Comparison of ENCODE assay signal across 8 mouse cellular contexts in genomic region chrX:42359381-42360172, GRCm38 (mm10).
DNase-seq lines count a peak whose midpoint lies in the region; ATAC-seq and TF ChIP-seq lines count a peak whose summit lies in the region.

No protein-coding gene starts in this region.

- intact Hi-C loops in heart, postnatal 10 days (cut with DNase I): loop anchor here (5.0 to 10.0 kb wide), 2 partner anchors 153 to 175 kb away; no protein-coding TSS in a partner anchor

- H3K9ac ChIP-seq in heart, postnatal 0 days (replicated peaks; ENCODE audit: low read depth, low read length): no peak overlapping the region
- no peak overlapping the region for H3K9ac ChIP-seq in embryonic facial prominence, embryonic 15.5 days
- H3K9ac ChIP-seq in intestine, embryonic 15.5 days: no peak overlapping the region

- no peak for ATAC-seq in heart, postnatal 0 days (ENCODE audit: insufficient read depth, low read depth)
- no peak for ATAC-seq in embryonic facial prominence, embryonic 15.5 days (ENCODE audit: insufficient number of reproducible peaks, low FRiP score, low TSS enrichment, low read depth)
- ATAC-seq in intestine, embryonic 15.5 days: no peak

- no peak for TF ChIP-seq POLR2A in myocyte (IDR thresholded peaks at IDR 0.05; ENCODE audit: insufficient read length, low read depth)

- H3K79me2 ChIP-seq in myocyte (ENCODE audit: control insufficient read depth, insufficient read depth): no peaks in the 10 kb centered on the region

- H3K4me1 ChIP-seq in heart, postnatal 0 days (ENCODE audit: control insufficient read depth, insufficient read depth): no peaks in the 10 kb centered on the region
- H3K4me1 ChIP-seq in embryonic facial prominence, embryonic 15.5 days: no peaks in the 10 kb centered on the region
- no peaks in the 10 kb centered on the region for H3K4me1 ChIP-seq in intestine, embryonic 15.5 days (replicated peaks)

- 0 out of 2 replicates have a peak overlapping the region, but pooled peaks have one; percentile 15 for H3K27ac ChIP-seq in heart, postnatal 0 days (ENCODE audit: low read depth)
- peak overlapping the region; percentile 28; the same call in 1 of the 2 replicates for H3K27ac ChIP-seq in embryonic facial prominence, embryonic 15.5 days (replicated peaks)
- no peak overlapping the region for H3K27ac ChIP-seq in intestine, embryonic 15.5 days

- H3K27me3 ChIP-seq in heart, postnatal 0 days (ENCODE audit: control insufficient read depth, insufficient read depth, low read length): no peaks in the 10 kb centered on the region
- no peaks in the 10 kb centered on the region for H3K27me3 ChIP-seq in embryonic facial prominence, embryonic 15.5 days
- H3K27me3 ChIP-seq in intestine, embryonic 15.5 days (replicated peaks): no peaks in the 10 kb centered on the region
- H3K27me3 ChIP-seq in myocyte (ENCODE audit: control insufficient read depth, insufficient read depth, insufficient read length): no peaks in the 10 kb centered on the region

- H3K4me2 ChIP-seq in heart, postnatal 0 days (ENCODE audit: low read depth, low read length): peak overlapping the region; percentile 56
- H3K4me2 ChIP-seq in embryonic facial prominence, embryonic 15.5 days (replicated peaks): peak overlapping the region; percentile 40
- peak overlapping the region; percentile 43; the same call in 1 of the 2 replicates for H3K4me2 ChIP-seq in intestine, embryonic 15.5 days (replicated peaks)
- H3K4me2 ChIP-seq in myocyte (ENCODE audit: low read depth): peak overlapping the region; percentile 13

- no peak overlapping the region for H3ac ChIP-seq in myocyte (ENCODE audit: control insufficient read depth, insufficient read length)

- 32% methylated on average over 12 of the region's 12 CpGs for WGBS in heart, postnatal 0 days
- WGBS in embryonic facial prominence, embryonic 15.5 days: 26% methylated on average over 12 of the region's 12 CpGs
- 41% methylated on average over 12 of the region's 12 CpGs for WGBS in intestine, embryonic 15.5 days

- H3K9me3 ChIP-seq in heart, postnatal 0 days (replicated peaks; ENCODE audit: control insufficient read depth, low read length): no peaks in the 10 kb centered on the region
- no peaks in the 10 kb centered on the region for H3K9me3 ChIP-seq in embryonic facial prominence, embryonic 15.5 days (replicated peaks)
- H3K9me3 ChIP-seq in intestine, embryonic 15.5 days: no peaks in the 10 kb centered on the region

- TF ChIP-seq EP300 in heart, postnatal 0 days (IDR thresholded peaks at IDR 0.05; ENCODE audit: low read depth): no peak

- no peaks in the 10 kb centered on the region for H3K36me3 ChIP-seq in heart, postnatal 0 days (replicated peaks; ENCODE audit: control insufficient read depth, insufficient read depth, low read length)
- no peaks in the 10 kb centered on the region for H3K36me3 ChIP-seq in embryonic facial prominence, embryonic 15.5 days
- no peaks in the 10 kb centered on the region for H3K36me3 ChIP-seq in intestine, embryonic 15.5 days
- H3K36me3 ChIP-seq in myocyte (ENCODE audit: control insufficient read depth, insufficient read depth): no peaks in the 10 kb centered on the region

- peak overlapping the region; percentile 40 for H3K4me3 ChIP-seq in heart, postnatal 0 days (ENCODE audit: low read depth, low read length)
- H3K4me3 ChIP-seq in embryonic facial prominence, embryonic 15.5 days (replicated peaks): peak overlapping the region; percentile 26
- no peak overlapping the region for H3K4me3 ChIP-seq in intestine, embryonic 15.5 days (replicated peaks)
- H3K4me3 ChIP-seq in myocyte: no peak overlapping the region

- TF ChIP-seq CTCF in heart, postnatal 0 days (IDR thresholded peaks at IDR 0.05; ENCODE audit: low read depth): no peak

- no peak for DNase-seq in heart, postnatal 0 days (ENCODE audit: low spot score)
- DNase-seq in heart, postnatal 10 days: no peak
- no peak for DNase-seq in natural killer cell, adult 2 months (ENCODE audit: low spot score in 2 of 2)
- DNase-seq in gastrocnemius, postnatal 4 days (ENCODE audit: low spot score in 2 of 2): no peak
- DNase-seq in yolk sac, embryonic 10.5 days (ENCODE audit: low spot score): no peak

TF ChIP-seq in myocyte, 11 proteins besides CTCF, POLR2A, EP300 and RAD21:
- TF ChIP-seq USF1 (IDR thresholded peaks at IDR 0.05; ENCODE audit: low read depth) (no peak), TCF3 (IDR thresholded peaks at IDR 0.05; ENCODE audit: insufficient read length, low read depth) (no peak), CEBPB (IDR thresholded peaks at IDR 0.05; ENCODE audit: insufficient read depth, poor library complexity, severe bottlenecking) (no peak), E2F4 (IDR thresholded peaks at IDR 0.05; ENCODE audit: insufficient read depth) (no peak), POLR2AphosphoS2 (IDR thresholded peaks at IDR 0.05; ENCODE audit: insufficient read length, low read depth) (no peak)

Comparison
In these comparisons a context has a peak if more than half of its experiments do, and no peak if none do; other contexts are left out.
1. H3K4me3 ChIP-seq: peak in heart, postnatal 0 days (single experiment) and embryonic facial prominence, embryonic 15.5 days (single experiment); none in intestine, embryonic 15.5 days (single experiment) and myocyte (single experiment).
2. Peak in every context shown above with its lines, with median percentiles within 50 percentile points of each other: H3K4me2 ChIP-seq.